Mouse (Mus musculus) neural tube, embryonic 13.5 days (tissue): Measurements from ENCODE around the gene Arhgap31. TPM values are rescaled to one million over a fixed set of nuclear protein-coding genes. Genes with fewer than 3 reads are reported as not detected.
A peak's percentile ranks its signal among the peaks of the same experiment; 100 is the strongest.
"Not testable (repeated sequence)": the region's sequence is repeated elsewhere in the genome, so short reads cannot be mapped to it uniquely, and the experiment has no call there.

Experiments
- ATAC-seq: fragments of 200-750 bp; cut with Nextera tagmentation; 2 replicates; pipeline ENCODE4 v1.8.0; 2017; ENCODE audit warnings: low read depth, mild to moderate bottlenecking, moderate TSS enrichment, moderate library complexity
- H3K27ac ChIP-seq: fragments of 300-500 bp; sonication (generic); replicated peaks from 2 replicates; pipeline ENCODE4 v1.5.1; 2015; ENCODE audit warnings: moderate library complexity, mild to moderate bottlenecking, inconsistent platforms
- H3K27me3 ChIP-seq: fragments of 300-500 bp; sonication (generic); 2 replicates; pipeline ENCODE4 v1.6.1; 2015; ENCODE audit warnings: mild to moderate bottlenecking, inconsistent platforms
- H3K36me3 ChIP-seq: fragments of 300-500 bp; sonication (generic); 2 replicates; pipeline ENCODE4 v1.6.1; 2015; ENCODE audit warnings: mild to moderate bottlenecking, inconsistent platforms
- H3K4me1 ChIP-seq: fragments of 300-500 bp; sonication (generic); replicated peaks from 2 replicates; pipeline ENCODE4 v1.6.1; 2015; ENCODE audit warnings: inconsistent platforms
- H3K4me2 ChIP-seq: fragments of 300-500 bp; sonication (generic); 2 replicates; pipeline ENCODE4 v1.6.1; 2015; ENCODE audit warnings: inconsistent platforms, mild to moderate bottlenecking, moderate library complexity
- H3K4me3 ChIP-seq: fragments of 300-500 bp; sonication (generic); 2 replicates; pipeline ENCODE4 v1.5.1; 2015; ENCODE audit warnings: mild to moderate bottlenecking, inconsistent platforms
- H3K9ac ChIP-seq: fragments of 300-500 bp; sonication (generic); 2 replicates; pipeline ENCODE4 v1.6.1; 2015; ENCODE audit warnings: moderate library complexity, mild to moderate bottlenecking, inconsistent platforms
- H3K9me3 ChIP-seq: fragments of 300-500 bp; sonication (generic); 2 replicates; pipeline ENCODE4 v1.6.1; 2016; ENCODE audit warnings: inconsistent platforms
- WGBS: fragments of 180-500 bp; shearing (Covaris S2); methylation state at CpG from one replicate; pipeline ENCODE4 v1.1.7; 2015; 5-methylcytosine and 5-hydroxymethylcytosine counted together
- polyA plus RNA-seq: library from polyadenylated mRNA; unstranded; fragments of >200 nt; fragmentation: Nextera tagmentation; extraction: Ambion mirVana; gene quantifications from 2 replicates; pipeline ENCODE4 v1.2.1, GENCODE M21; 2015

The Arhgap31 gene
- polyA plus RNA-seq, 1 experiment from 2014 or later = 5.8 TPM

GRCm38 (mm10) chr16:38714259-38714526, 1.1 kb upstream of the Arhgap31 start:
- not testable (repeated sequence) for H3K27me3 ChIP-seq, H3K27ac ChIP-seq, H3K36me3 ChIP-seq, ATAC-seq, H3K9me3 ChIP-seq
- H3K4me3 ChIP-seq = peak overlapping the region; percentile 12; the same call in 1 of the 2 replicates
- 47% methylated on average over 11 of the region's 12 CpGs for WGBS
- H3K9ac ChIP-seq = 0 out of 2 replicates have a peak overlapping the region, but pooled peaks have one; percentile 6
- H3K4me1 ChIP-seq = peaks cover 30% of the 10 kb centered on the region
- peak overlapping the region; percentile 92 for H3K4me2 ChIP-seq

- Histone ChIP-seq H3K9me3 (no peaks in the 10 kb centered on the region), H3K36me3 (no peaks in the 10 kb centered on the region), H3K4me1 (peaks cover 30% of the 10 kb centered on the region), H3K4me2 (peak overlapping the region; percentile 92), H3K4me3 (peak overlapping the region; percentile 67), H3K27ac (peak overlapping the region; percentile 78), H3K27me3 (no peaks in the 10 kb centered on the region), H3K9ac (peak overlapping the region; percentile 81)
- ATAC-seq = peak; percentile 66
- 32% methylated on average over 17 of the region's 17 CpGs for WGBS
Measured at GRCm38 (mm10) chr16:38713404-38714258, 557 bp upstream of the Arhgap31 start.

GRCm38 (mm10) chr16:38712105-38712504, 969 bp downstream of the Arhgap31 start:
- peak overlapping the region; percentile 92 for H3K4me2 ChIP-seq
- no peak for ATAC-seq
- no peaks in the 10 kb centered on the region for H3K36me3 ChIP-seq
- H3K9ac ChIP-seq = peak overlapping the region; percentile 81
- peak overlapping the region; percentile 78; the same call in 1 of the 2 replicates for H3K27ac ChIP-seq
- WGBS = 8% methylated on average over 12 of the region's 12 CpGs
- no peaks in the 10 kb centered on the region for H3K9me3 ChIP-seq
- peaks cover 30% of the 10 kb centered on the region for H3K4me1 ChIP-seq
- H3K27me3 ChIP-seq = no peaks in the 10 kb centered on the region
- H3K4me3 ChIP-seq = peak overlapping the region; percentile 67

GRCm38 (mm10) chr16:38711245-38711644, 1.8 kb downstream of the Arhgap31 start:
- Histone ChIP-seq H3K4me1 (peaks cover 34% of the 10 kb centered on the region), H3K27ac (no peak overlapping the region), H3K4me3 (peak overlapping the region; percentile 67), H3K27me3 (no peaks in the 10 kb centered on the region), H3K36me3 (no peaks in the 10 kb centered on the region), H3K4me2 (peak overlapping the region; percentile 92), H3K9ac (no peak overlapping the region), H3K9me3 (no peaks in the 10 kb centered on the region)
- WGBS = 54% methylated on average over 4 of the region's 4 CpGs
- no peak for ATAC-seq

GRCm38 (mm10) chr16:38708962-38709520, 4.0 kb downstream of the Arhgap31 start:
- Histone ChIP-seq H3K36me3 (no peaks in the 10 kb centered on the region), H3K27ac (no peak overlapping the region), H3K27me3 (no peaks in the 10 kb centered on the region), H3K4me3 (no peak overlapping the region), H3K4me2 (no peak overlapping the region), H3K4me1 (peaks cover 32% of the 10 kb centered on the region), H3K9me3 (no peaks in the 10 kb centered on the region), H3K9ac (no peak overlapping the region)
- ATAC-seq = no peak
- 75% methylated on average over 7 of the region's 7 CpGs for whole genome bisulfite sequencing

- H3K4me1 ChIP-seq = peaks cover 23% of the 10 kb centered on the region
- WGBS = 78% methylated on average over 7 of the region's 7 CpGs
- ATAC-seq = no peak
- H3K9me3 ChIP-seq = no peaks in the 10 kb centered on the region
- no peak overlapping the region for H3K27ac ChIP-seq
- H3K9ac ChIP-seq = no peak overlapping the region
- no peaks in the 10 kb centered on the region for H3K27me3 ChIP-seq
- H3K36me3 ChIP-seq = no peaks in the 10 kb centered on the region
- no peak overlapping the region for H3K4me3 ChIP-seq
- no peak overlapping the region for H3K4me2 ChIP-seq
Measured at GRCm38 (mm10) chr16:38706782-38707181, 6.3 kb downstream of the Arhgap31 start.

- no peak for ATAC-seq
- H3K9ac ChIP-seq = no peak overlapping the region
- no peak overlapping the region for H3K4me2 ChIP-seq
- 62% methylated on average over 9 of the region's 9 CpGs for WGBS
- H3K36me3 ChIP-seq = no peaks in the 10 kb centered on the region
- no peak overlapping the region for H3K4me3 ChIP-seq
- H3K27me3 ChIP-seq = no peaks in the 10 kb centered on the region
- H3K4me1 ChIP-seq = peaks cover 22% of the 10 kb centered on the region
- no peak overlapping the region for H3K27ac ChIP-seq
- no peaks in the 10 kb centered on the region for H3K9me3 ChIP-seq
Measured at GRCm38 (mm10) chr16:38705531-38706281, 7.4 kb downstream of the Arhgap31 start.

- H3K36me3 ChIP-seq = no peaks in the 10 kb centered on the region
- H3K4me2 ChIP-seq = no peak overlapping the region
- H3K9ac ChIP-seq = no peak overlapping the region
- no peak overlapping the region for H3K4me3 ChIP-seq
- H3K27ac ChIP-seq = no peak overlapping the region
- no peaks in the 10 kb centered on the region for H3K9me3 ChIP-seq
- no peak for ATAC-seq
- H3K4me1 ChIP-seq = peaks cover 11% of the 10 kb centered on the region
- 56% methylated on average over 6 of the region's 6 CpGs for WGBS
- H3K27me3 ChIP-seq = no peaks in the 10 kb centered on the region
Measured at GRCm38 (mm10) chr16:38703501-38703900, 9.6 kb downstream of the Arhgap31 start.

- Histone ChIP-seq H3K4me1 (peaks cover 11% of the 10 kb centered on the region), H3K4me2 (no peak overlapping the region), H3K36me3 (no peaks in the 10 kb centered on the region), H3K9ac (no peak overlapping the region), H3K27me3 (no peaks in the 10 kb centered on the region), H3K4me3 (no peak overlapping the region), H3K9me3 (no peaks in the 10 kb centered on the region), H3K27ac (0 out of 2 replicates have a peak overlapping the region, but pooled peaks have one; percentile 0)
- 84% methylated on average over 3 of the region's 3 CpGs for whole genome bisulfite sequencing
- ATAC-seq = no peak
Measured at GRCm38 (mm10) chr16:38702316-38702715, 10.8 kb downstream of the Arhgap31 start.

- Histone ChIP-seq H3K4me3 (no peak overlapping the region), H3K27ac (peak overlapping the region; percentile 0; the same call in 1 of the 2 replicates), H3K9me3 (no peaks in the 10 kb centered on the region), H3K4me1 (peaks cover 9% of the 10 kb centered on the region), H3K9ac (no peak overlapping the region), H3K4me2 (no peak overlapping the region), H3K27me3 (no peaks in the 10 kb centered on the region), H3K36me3 (no peaks in the 10 kb centered on the region)
- ATAC-seq = no peak
- 28% methylated on average over 9 of the region's 9 CpGs for WGBS
Measured at GRCm38 (mm10) chr16:38701492-38702185, 11.4 kb downstream of the Arhgap31 start.

GRCm38 (mm10) chr16:38700392-38701162, 12.5 kb downstream of the Arhgap31 start:
- Histone ChIP-seq H3K36me3 (no peaks in the 10 kb centered on the region), H3K9ac (no peak overlapping the region), H3K4me2 (no peak overlapping the region), H3K4me3 (no peak overlapping the region), H3K27me3 (no peaks in the 10 kb centered on the region), H3K27ac (no peak overlapping the region), H3K4me1 (peaks cover 7% of the 10 kb centered on the region), H3K9me3 (no peaks in the 10 kb centered on the region)
- ATAC-seq = no peak
- 79% methylated on average over 16 of the region's 16 CpGs for WGBS
